ENCODE assay signal across 8 mouse cellular contexts in genomic region chr17:26933885-26934827, GRCm38 (mm10). TPM values are rescaled to one million over a fixed set of nuclear protein-coding genes. Genes with fewer than 3 reads are reported as not detected.
A peak's percentile ranks its signal among the peaks of the same experiment; 100 is the strongest.
DNase-seq lines count a peak whose midpoint lies in the region; ATAC-seq and TF ChIP-seq lines count a peak whose summit lies in the region.

No protein-coding gene starts in this region.

- H3K4me2 ChIP-seq in neural tube, embryonic 11.5 days (ENCODE audit: low read depth): peak overlapping the region; percentile 8
- peak overlapping the region; percentile 88 for H3K4me2 ChIP-seq in limb, embryonic 14.5 days (replicated peaks; ENCODE audit: low read depth, low read length, severe bottlenecking)
- H3K4me2 ChIP-seq in stomach, embryonic 14.5 days (replicated peaks; ENCODE audit: low read depth, low read length): peak overlapping the region; percentile 74

- H3K27me3 ChIP-seq in neural tube, embryonic 11.5 days (ENCODE audit: control insufficient read depth, insufficient read depth, low read length): no peaks in the 10 kb centered on the region
- H3K27me3 ChIP-seq in limb, embryonic 14.5 days (ENCODE audit: control insufficient read depth, insufficient read depth, low read length): no peaks in the 10 kb centered on the region
- no peaks in the 10 kb centered on the region for H3K27me3 ChIP-seq in stomach, embryonic 14.5 days (ENCODE audit: control insufficient read depth, insufficient read depth, low read length)

- peak overlapping the region; percentile 59 for H3K4me3 ChIP-seq in neural tube, embryonic 11.5 days (ENCODE audit: low read depth, low read length)
- peak overlapping the region; percentile 61 for H3K4me3 ChIP-seq in limb, embryonic 14.5 days (replicated peaks; ENCODE audit: low read length)
- H3K4me3 ChIP-seq in stomach, embryonic 14.5 days (ENCODE audit: low read depth, low read length): peak overlapping the region; percentile 53

- no peak for ATAC-seq in neural tube, embryonic 11.5 days (ENCODE audit: insufficient read depth, low FRiP score, low TSS enrichment)
- ATAC-seq in limb, embryonic 14.5 days (ENCODE audit: low FRiP score, low read depth): no peak
- no peak for ATAC-seq in stomach, embryonic 14.5 days (ENCODE audit: insufficient number of reproducible peaks, insufficient read depth, low FRiP score, low read depth)

- H3K9ac ChIP-seq in neural tube, embryonic 11.5 days (ENCODE audit: low read length): peak overlapping the region; percentile 66; the same call in 1 of the 2 replicates
- H3K9ac ChIP-seq in limb, embryonic 14.5 days (ENCODE audit: low read depth, low read length, severe bottlenecking): peak overlapping the region; percentile 65; the same call in 1 of the 2 replicates
- peak overlapping the region; percentile 54; the same call in 1 of the 2 replicates for H3K9ac ChIP-seq in stomach, embryonic 14.5 days (replicated peaks; ENCODE audit: low read depth, low read length)

- no peak overlapping the region for H3K27ac ChIP-seq in neural tube, embryonic 11.5 days (ENCODE audit: low read depth, low read length)
- H3K27ac ChIP-seq in limb, embryonic 14.5 days (replicated peaks; ENCODE audit: low read depth, low read length): no peak overlapping the region
- peak overlapping the region; percentile 27 for H3K27ac ChIP-seq in stomach, embryonic 14.5 days (ENCODE audit: low read length)

- H3K9me3 ChIP-seq in neural tube, embryonic 11.5 days (ENCODE audit: control insufficient read depth, low read length): no peaks in the 10 kb centered on the region
- H3K9me3 ChIP-seq in limb, embryonic 14.5 days (ENCODE audit: control insufficient read depth, low read length): no peaks in the 10 kb centered on the region
- H3K9me3 ChIP-seq in stomach, embryonic 14.5 days (ENCODE audit: control insufficient read depth, low read depth, low read length): no peaks in the 10 kb centered on the region

- peaks cover 2% of the 10 kb centered on the region for H3K36me3 ChIP-seq in neural tube, embryonic 11.5 days (ENCODE audit: control insufficient read depth, insufficient read depth, low read length)
- H3K36me3 ChIP-seq in limb, embryonic 14.5 days (ENCODE audit: control insufficient read depth, insufficient read depth, low read length): peaks cover 37% of the 10 kb centered on the region
- peaks cover 21% of the 10 kb centered on the region for H3K36me3 ChIP-seq in stomach, embryonic 14.5 days (ENCODE audit: control insufficient read depth, insufficient read depth, low read length)

- H3K4me1 ChIP-seq in neural tube, embryonic 11.5 days (ENCODE audit: control insufficient read depth, insufficient read depth, low read length): peaks cover 10% of the 10 kb centered on the region
- H3K4me1 ChIP-seq in limb, embryonic 14.5 days (ENCODE audit: control insufficient read depth, insufficient read depth, low read length): peaks cover 17% of the 10 kb centered on the region
- peaks cover 24% of the 10 kb centered on the region for H3K4me1 ChIP-seq in stomach, embryonic 14.5 days (ENCODE audit: control insufficient read depth, insufficient read depth, low read length)

- 82% methylated on average over 16 of the region's 16 CpGs for WGBS in neural tube, embryonic 11.5 days
- 74% methylated on average over 16 of the region's 16 CpGs for WGBS in limb, embryonic 14.5 days
- 77% methylated on average over 16 of the region's 16 CpGs for WGBS in stomach, embryonic 14.5 days

- no peak for TF ChIP-seq POLR2A in limb, embryonic 14.5 days (IDR thresholded peaks at IDR 0.05; ENCODE audit: borderline replicate concordance, extremely low read depth, insufficient read depth, insufficient read length)

- DNase-seq in cerebellum, adult 9-11 months: peak; percentile 45
- no peak for DNase-seq in cerebellum, postnatal 4 days (ENCODE audit: low spot score in 2 of 2)
- no peak for DNase-seq in neural tube, embryonic 11.5 days (ENCODE audit: low spot score)
- DNase-seq in neural tube, embryonic 10.5 days (ENCODE audit: extremely low spot score, low spot score): no peak
- DNase-seq in limb, embryonic 14.5 days (ENCODE audit: low spot score): no peak
- DNase-seq in gastrocnemius, postnatal 4 days (ENCODE audit: low spot score in 2 of 2): no peak
- no peak for DNase-seq in adrenal gland, adult 2 months

RNA-seq across cellular contexts. Expression of gene Phf1, which starts 1.3 kb away (rescaled TPM):
- 5.8 and 6.4 TPM in 2 replicates for polyA plus RNA-seq in neural tube, embryonic 11.5 days (2014; fragmentation: Nextera tagmentation; extraction: Ambion mirVana)
- polyA plus RNA-seq in limb, embryonic 14.5 days (2012; rRNA removed): 56.6 and 72.8 TPM in 2 replicates
- 11.9 and 12.8 TPM in 2 replicates for polyA plus RNA-seq in limb, embryonic 14.5 days (2014; fragmentation: Nextera tagmentation; extraction: Ambion mirVana)
- 8.9 and 9.9 TPM in 2 replicates for polyA plus RNA-seq in stomach, embryonic 14.5 days (2014; fragmentation: Nextera tagmentation; extraction: Ambion mirVana)
- total RNA-seq in gastrocnemius, postnatal 4 days (2021): 10 to 100 TPM in 1 of 2 experiments, 1 to 10 TPM in 1; 9.6 to 10.9 TPM
- total RNA-seq in adrenal gland, adult 2 months (2021): 10 to 100 TPM; 35.2 to 36.4 TPM
- 202 and 271 TPM in 2 replicates for polyA plus RNA-seq in adrenal gland, adult 2 months (2012; rRNA removed)

RNA-seq across cellular contexts. Expression of gene Cuta, which starts 5.2 kb away (rescaled TPM):
- polyA plus RNA-seq in neural tube, embryonic 11.5 days (2014; fragmentation: Nextera tagmentation; extraction: Ambion mirVana): 136 and 138 TPM in 2 replicates
- polyA plus RNA-seq in limb, embryonic 14.5 days (2012; rRNA removed): 127 and 172 TPM in 2 replicates
- polyA plus RNA-seq in limb, embryonic 14.5 days (2014; fragmentation: Nextera tagmentation; extraction: Ambion mirVana): 146 and 158 TPM in 2 replicates
- polyA plus RNA-seq in stomach, embryonic 14.5 days (2014; fragmentation: Nextera tagmentation; extraction: Ambion mirVana): 152 and 161 TPM in 2 replicates
- 10 to 100 TPM; 90.4 to 92.8 TPM for total RNA-seq in gastrocnemius, postnatal 4 days (2021)
- total RNA-seq in adrenal gland, adult 2 months (2021): 100 to 1,000 TPM; 145 to 164 TPM
- 378 and 381 TPM in 2 replicates for polyA plus RNA-seq in adrenal gland, adult 2 months (2012; rRNA removed)

RNA-seq across cellular contexts. Expression of gene Syngap1, which starts 6.9 kb away (rescaled TPM):
- polyA plus RNA-seq in neural tube, embryonic 11.5 days (2014; fragmentation: Nextera tagmentation; extraction: Ambion mirVana): 2.6 and 2.8 TPM in 2 replicates
- polyA plus RNA-seq in limb, embryonic 14.5 days (2012; rRNA removed): 82.4 and 111 TPM in 2 replicates
- 2.0 and 2.4 TPM in 2 replicates for polyA plus RNA-seq in limb, embryonic 14.5 days (2014; fragmentation: Nextera tagmentation; extraction: Ambion mirVana)
- polyA plus RNA-seq in stomach, embryonic 14.5 days (2014; fragmentation: Nextera tagmentation; extraction: Ambion mirVana): 3.0 and 3.3 TPM in 2 replicates
- total RNA-seq in gastrocnemius, postnatal 4 days (2021): 10 to 100 TPM; 20.8 to 23.8 TPM
- 10 to 100 TPM; 14.3 to 21.8 TPM for total RNA-seq in adrenal gland, adult 2 months (2021)
- polyA plus RNA-seq in adrenal gland, adult 2 months (2012; rRNA removed): 51.6 and 56.0 TPM in 2 replicates

RNA-seq across cellular contexts. Expression of gene Kifc5b, which starts 17.3 kb away (rescaled TPM):
- polyA plus RNA-seq in neural tube, embryonic 11.5 days (2014; fragmentation: Nextera tagmentation; extraction: Ambion mirVana): 5.6 and 5.8 TPM in 2 replicates
- 23.7 TPM in 2 replicates for polyA plus RNA-seq in limb, embryonic 14.5 days (2012; rRNA removed)
- polyA plus RNA-seq in limb, embryonic 14.5 days (2014; fragmentation: Nextera tagmentation; extraction: Ambion mirVana): 4.9 and 5.9 TPM in 2 replicates
- 7.1 and 8.2 TPM in 2 replicates for polyA plus RNA-seq in stomach, embryonic 14.5 days (2014; fragmentation: Nextera tagmentation; extraction: Ambion mirVana)
- 1 to 10 TPM; 6.1 to 8.5 TPM for total RNA-seq in gastrocnemius, postnatal 4 days (2021)
- 1 to 10 TPM; 1.0 to 1.3 TPM for total RNA-seq in adrenal gland, adult 2 months (2021)
- 1.2 and 2.1 TPM in 2 replicates for polyA plus RNA-seq in adrenal gland, adult 2 months (2012; rRNA removed)

RNA-seq across cellular contexts. Expression of gene Zbtb9, which starts 38.8 kb away (rescaled TPM):
- polyA plus RNA-seq in neural tube, embryonic 11.5 days (2014; fragmentation: Nextera tagmentation; extraction: Ambion mirVana): 13.5 and 14.1 TPM in 2 replicates
- 12.6 and 14.8 TPM in 2 replicates for polyA plus RNA-seq in limb, embryonic 14.5 days (2012; rRNA removed)
- 10.0 and 10.6 TPM in 2 replicates for polyA plus RNA-seq in limb, embryonic 14.5 days (2014; fragmentation: Nextera tagmentation; extraction: Ambion mirVana)
- polyA plus RNA-seq in stomach, embryonic 14.5 days (2014; fragmentation: Nextera tagmentation; extraction: Ambion mirVana): 9.8 and 10.5 TPM in 2 replicates
- 1 to 10 TPM; 4.1 to 4.8 TPM for total RNA-seq in gastrocnemius, postnatal 4 days (2021)
- 1 to 10 TPM; 4.6 to 8.7 TPM for total RNA-seq in adrenal gland, adult 2 months (2021)
- 6.9 and 7.1 TPM in 2 replicates for polyA plus RNA-seq in adrenal gland, adult 2 months (2012; rRNA removed)

Comparison
In these comparisons a context has a peak if more than half of its experiments do, and no peak if none do; other contexts are left out.
1. H3K4me2 ChIP-seq: peak in every context shown above with its lines; median percentile 88 in limb, embryonic 14.5 days; 74 in stomach, embryonic 14.5 days; 8 in neural tube, embryonic 11.5 days.